Mouse (Mus musculus): ENCODE results near the gene Ulk3. TPM values are rescaled to one million over a fixed set of nuclear protein-coding genes. Genes with fewer than 3 reads are reported as not detected.

Gene Ulk3
- total RNA-seq, 2 experiments from 2014 or later, result 8.3 to 10.1 TPM

GRCm38 (mm10) chr9:57641022-57641421 lies 51.8 kb downstream of the Ulk3 start:
- intact Hi-C loops (cut with DNase I), result no loop called here
- no peak for DNase-seq

DNA sequence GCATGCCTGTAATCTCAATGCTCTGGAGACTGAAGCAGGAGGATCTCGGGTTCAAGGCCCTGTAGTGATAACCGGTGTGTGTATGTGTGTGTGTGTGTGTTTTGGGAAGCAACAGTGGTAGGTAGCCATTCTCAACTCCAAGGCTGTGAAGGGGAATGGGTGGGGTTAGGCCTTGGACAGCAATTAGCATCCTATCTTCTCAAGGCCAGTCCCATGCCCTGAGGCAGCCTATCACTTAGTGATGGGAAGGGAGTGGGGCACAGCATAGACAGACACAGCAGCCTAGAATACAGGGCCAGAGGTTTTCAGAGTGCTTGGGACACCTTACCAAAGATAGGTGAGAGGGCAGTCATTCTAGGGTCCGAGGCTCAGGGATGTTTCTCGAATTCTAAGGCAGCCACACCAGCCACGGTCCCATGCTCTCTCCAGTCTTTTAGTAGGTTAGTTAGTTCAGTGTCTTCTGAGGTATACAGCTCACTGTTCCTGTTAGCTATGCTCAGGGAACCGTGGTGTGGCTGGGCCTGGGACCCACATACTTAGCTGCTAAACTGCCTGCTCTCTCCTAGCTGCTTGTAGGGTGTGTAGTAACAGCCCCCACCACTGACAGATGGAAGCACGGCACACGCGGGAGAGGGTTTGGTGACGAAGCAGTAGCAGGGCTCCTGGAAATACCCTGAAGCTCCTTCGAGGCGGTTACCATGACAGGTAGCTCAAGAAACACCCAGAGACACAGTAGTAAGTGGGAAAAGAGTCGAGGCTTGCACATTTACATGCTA lies 52.7 kb downstream of the Ulk3 start:
- intact Hi-C loops (cut with DNase I), result no loop called here
- no peak for DNase-seq

DNA sequence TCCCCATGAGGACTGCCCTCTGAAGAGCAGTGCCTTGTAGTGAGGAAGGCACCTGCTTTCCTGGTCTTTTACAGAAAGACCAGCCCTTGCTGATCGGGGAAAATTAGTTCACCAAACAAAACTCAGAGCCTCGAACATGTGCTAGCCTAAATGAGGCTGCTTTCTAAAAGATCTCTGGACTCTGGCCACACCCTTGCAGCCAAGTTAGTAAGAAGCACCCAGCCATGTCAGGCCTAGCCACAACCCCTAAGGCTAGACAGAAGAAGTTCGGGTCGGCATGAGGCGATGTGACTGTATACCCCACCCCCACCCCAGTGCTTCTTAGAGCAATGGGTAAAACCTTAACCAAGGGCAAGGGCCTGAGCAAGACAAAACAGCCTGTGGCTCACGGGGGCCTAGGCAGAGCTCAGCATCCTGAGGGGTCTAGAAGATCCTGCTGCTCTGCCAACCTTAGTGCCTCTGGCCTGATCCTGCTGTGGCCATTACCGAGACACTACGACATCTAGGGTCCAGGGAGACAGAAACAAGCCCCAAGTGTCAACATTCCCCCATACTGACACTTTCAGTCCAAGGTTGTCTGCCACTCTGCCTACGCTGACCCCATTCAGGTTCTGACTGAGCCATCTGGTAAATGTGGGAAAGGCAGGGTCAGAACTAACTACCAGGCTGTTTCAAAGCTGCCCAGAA lies 54.1 kb downstream of the Ulk3 start:
- intact Hi-C loops (cut with DNase I), result no loop called here
- no peak for DNase-seq

DNA sequence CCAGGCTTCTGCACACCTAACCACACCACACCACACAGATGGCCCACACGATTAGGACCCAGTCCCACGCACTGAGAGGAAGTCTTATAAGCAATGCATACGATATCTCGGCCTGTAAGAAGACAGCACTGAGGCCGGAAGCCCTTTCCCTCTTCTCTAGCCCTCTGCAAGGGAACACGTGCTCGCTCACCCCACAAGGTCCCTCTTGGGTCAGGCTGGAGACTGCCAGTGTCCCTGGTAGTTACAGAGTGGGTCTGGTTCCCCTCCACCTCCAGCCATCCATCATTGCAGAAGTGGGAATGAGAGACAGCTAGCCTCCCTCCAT lies 54.6 kb downstream of the Ulk3 start:
- intact Hi-C loops (cut with DNase I), result loop anchor here (2.0 kb wide), 1 partner anchor 55 kb away; the partner anchor contains the start of gene Ulk3

DNA sequence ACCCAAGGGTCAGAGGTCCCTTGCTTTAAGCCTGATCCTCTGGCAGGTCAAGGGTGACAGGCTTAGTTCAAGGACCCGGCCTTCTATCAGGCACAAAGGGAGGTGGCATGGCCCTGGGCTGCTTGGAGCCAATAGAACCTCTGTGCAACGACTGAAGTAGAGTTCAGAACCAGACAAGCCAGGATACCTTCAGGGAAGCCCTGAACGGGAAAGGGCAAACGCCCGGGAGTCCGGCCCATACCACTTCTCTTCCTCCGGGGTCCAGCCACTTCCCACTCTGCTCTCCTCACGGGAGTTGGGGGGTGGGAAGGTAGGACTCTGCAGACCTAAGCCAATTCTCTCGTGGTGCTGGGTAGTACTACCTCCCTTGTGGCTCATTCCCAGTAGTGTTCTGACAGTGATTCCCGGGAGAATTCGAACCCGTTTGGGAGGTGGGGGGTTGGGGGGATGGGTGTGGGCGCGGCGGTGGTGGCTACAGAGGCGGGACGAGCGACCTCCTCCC lies 55.2 kb downstream of the Ulk3 start:
- DNase-seq, result no peak
- intact Hi-C loops (cut with DNase I), result loop anchor here (2.0 kb wide), 1 partner anchor 56 kb away; the partner anchor contains the start of gene Ulk3

More for the DNA sequence above, 54.6 kb downstream of the Ulk3 start:
- DNase-seq, result no peak

- peak; percentile 96 for DNase-seq
- intact Hi-C loops (cut with DNase I), result loop anchor here (1.0 to 2.0 kb wide), 2 partner anchors 16 to 56 kb away; partner anchors contain the start of gene Ulk3
Observed at GRCm38 (mm10) chr9:57644944-57645893, 56.0 kb downstream of the Ulk3 start.

Other genes starting within 250 kb of the Ulk3 start
- 1 to 10 TPM; 5.7 to 9.5 TPM for gene Ppcdc, start 149.3 kb upstream of the Ulk3 start, total RNA-seq (2021)
- 1 to 10 TPM; 9.5 to 9.6 TPM for gene Scamp5, start 121.4 kb upstream of the Ulk3 start, total RNA-seq (2021)
- gene Rpp25, start 85.4 kb upstream of the Ulk3 start, total RNA-seq (2021), result 1 to 10 TPM; 3.4 to 5.7 TPM
- gene Cox5a, start 68.2 kb upstream of the Ulk3 start, total RNA-seq (2021), result 1,000 to 10,000 TPM; 2,186 to 2,217 TPM
- 1 to 10 TPM; 8.0 to 9.1 TPM for gene Fam219b, start 51.9 kb upstream of the Ulk3 start, total RNA-seq (2021)
- 100 to 1,000 TPM; 129 to 131 TPM for gene Mpi, start 36.7 kb upstream of the Ulk3 start, total RNA-seq (2021)
- 10 to 100 TPM; 34.3 to 35.4 TPM for gene Scamp2, start 28.5 kb upstream of the Ulk3 start, total RNA-seq (2021)
- gene Cplx3, start 16.8 kb downstream of the Ulk3 start, total RNA-seq (2021), result not detected
- not detected for gene Lman1l, start 31.3 kb downstream of the Ulk3 start, total RNA-seq (2021)
- 10 to 100 TPM; 35.9 to 44.5 TPM for gene Csk, start 64.2 kb downstream of the Ulk3 start, total RNA-seq (2021)
- gene Cyp1a2, start 94.3 kb downstream of the Ulk3 start, total RNA-seq (2021), result not detected
- not detected for gene Cyp1a1, start 98.5 kb downstream of the Ulk3 start, total RNA-seq (2021)
- gene Edc3, start 119.1 kb downstream of the Ulk3 start, total RNA-seq (2021), result 10 to 100 TPM in 1 of 2 experiments, 1 to 10 TPM in 1; 8.2 to 10.3 TPM
- 10 to 100 TPM; 35.2 to 37.9 TPM for gene Clk3, start 176.4 kb downstream of the Ulk3 start, total RNA-seq (2021)
- gene Arid3b, start 247.3 kb downstream of the Ulk3 start, total RNA-seq (2021), result 1 to 10 TPM; 4.4 to 7.0 TPM